Mouse (Mus musculus) left cerebral cortex, adult 18-20 months (tissue): ENCODE measurements around the gene Nos1ap. TPM values are rescaled to one million over a fixed set of nuclear protein-coding genes. Genes with fewer than 3 reads are reported as not detected.

ENCODE experiments used
- DNase-seq, 2 experiments: peaks; one replicate each; pipeline ENCODE4 v3.0.0; 2021 to 2022; ENCODE audit warnings: low spot score in 2 of 2, mixed read lengths in 1 of 2
- total RNA-seq, 2 experiments: library from RNA; stranded (reverse); gene quantifications; 2 replicates each; pipeline ENCODE4 v1.2.3; 2021

Nos1ap gene
- total RNA-seq, 2 experiments from 2014 or later = 191 to 200 TPM

GRCm38 (mm10) chr1:170590041-170590360 lies 340 bp upstream of the Nos1ap start:
- DNase-seq = no peak

GRCm38 (mm10) chr1:170588879-170589218 lies 812 bp downstream of the Nos1ap start:
- no peak for DNase-seq

GRCm38 (mm10) chr1:170588353-170588752 lies 1.3 kb downstream of the Nos1ap start:
- DNase-seq = no peak

- DNase-seq = peak in 1 of 2 experiments; percentile 34
Measured at GRCm38 (mm10) chr1:170586715-170587114, 2.9 kb downstream of the Nos1ap start.

- DNase-seq = no peak
Measured at GRCm38 (mm10) chr1:170583925-170584324, 5.7 kb downstream of the Nos1ap start.

GRCm38 (mm10) chr1:170582341-170582740 lies 7.3 kb downstream of the Nos1ap start:
- no peak for DNase-seq

- DNase-seq = no peak
Measured at GRCm38 (mm10) chr1:170580485-170581110, 9.1 kb downstream of the Nos1ap start.

GRCm38 (mm10) chr1:170579476-170579875 lies 10.2 kb downstream of the Nos1ap start:
- no peak for DNase-seq

GRCm38 (mm10) chr1:170579063-170579462 lies 10.6 kb downstream of the Nos1ap start:
- DNase-seq = no peak

- DNase-seq = no peak
Measured at GRCm38 (mm10) chr1:170576728-170577065, 13.0 kb downstream of the Nos1ap start.

GRCm38 (mm10) chr1:170576012-170576727 lies 13.5 kb downstream of the Nos1ap start:
- DNase-seq = no peak

- DNase-seq = no peak
Measured at GRCm38 (mm10) chr1:170573117-170573516, 16.5 kb downstream of the Nos1ap start.

- no peak for DNase-seq
Measured at GRCm38 (mm10) chr1:170566969-170567368, 22.7 kb downstream of the Nos1ap start.

- DNase-seq = no peak
Measured at GRCm38 (mm10) chr1:170566538-170566937, 23.1 kb downstream of the Nos1ap start.

GRCm38 (mm10) chr1:170564926-170565325 lies 24.7 kb downstream of the Nos1ap start:
- no peak for DNase-seq

- DNase-seq = no peak
Measured at GRCm38 (mm10) chr1:170562431-170562830, 27.2 kb downstream of the Nos1ap start.

- no peak for DNase-seq
Measured at GRCm38 (mm10) chr1:170560768-170561167, 28.9 kb downstream of the Nos1ap start.

GRCm38 (mm10) chr1:170557962-170558361 lies 31.7 kb downstream of the Nos1ap start:
- no peak for DNase-seq

- peak in 1 of 2 experiments; percentile 19 for DNase-seq
Measured at GRCm38 (mm10) chr1:170556696-170557095, 33.0 kb downstream of the Nos1ap start.

- peak; percentile 91 to 92 for DNase-seq
Measured at GRCm38 (mm10) chr1:170554939-170555293, 34.7 kb downstream of the Nos1ap start.

- DNase-seq = no peak
Measured at GRCm38 (mm10) chr1:170554235-170554938, 35.3 kb downstream of the Nos1ap start.

- no peak for DNase-seq
Measured at GRCm38 (mm10) chr1:170550649-170551440, 38.8 kb downstream of the Nos1ap start.
